Comparison of ENCODE assay signal across 22 mouse cellular contexts in genomic region chr11:67488156-67488555, GRCm38 (mm10). TPM values are rescaled to one million over a fixed set of nuclear protein-coding genes. Genes with fewer than 3 reads are reported as not detected.
DNase-seq lines count a peak whose midpoint lies in the region; ATAC-seq lines count a peak whose summit lies in the region.
"Had no signal": no experiment of that assay in that cellular context is flagged by ENCODE, and none has a peak within 500 bp of the region (broad histone marks: within the 10 kb centered on the region; RNA-seq: fewer than 3 reads in every experiment).

No protein-coding gene starts in this region.

- H3K27ac ChIP-seq in intestine, embryonic 16.5 days (ENCODE audit: low read length), result no peak overlapping the region
- no peak overlapping the region for H3K27ac ChIP-seq in midbrain, embryonic 14.5 days (replicated peaks; ENCODE audit: low read depth, low read length)
- H3K27ac ChIP-seq: embryonic facial prominence, embryonic 10.5 days; embryonic facial prominence, embryonic 12.5 days; forebrain, embryonic 12.5 days had no signal

- peak; percentile 79 for ATAC-seq in intestine, embryonic 16.5 days
- no peak for ATAC-seq in midbrain, embryonic 14.5 days (ENCODE audit: low FRiP score, low TSS enrichment)
- ATAC-seq: forebrain, embryonic 14.5 days; forebrain, embryonic 16.5 days; Patski had no signal

- no peaks in the 10 kb centered on the region for H3K36me3 ChIP-seq in intestine, embryonic 16.5 days (ENCODE audit: control insufficient read depth, insufficient read depth, low read length)
- no peaks in the 10 kb centered on the region for H3K36me3 ChIP-seq in midbrain, embryonic 14.5 days (ENCODE audit: control insufficient read depth, insufficient read depth, low read length)
- H3K36me3 ChIP-seq: embryonic facial prominence, embryonic 10.5 days; embryonic facial prominence, embryonic 12.5 days; forebrain, embryonic 12.5 days had no signal

- H3K4me3 ChIP-seq in intestine, embryonic 16.5 days (ENCODE audit: low read length), result no peak overlapping the region
- H3K4me3 ChIP-seq in midbrain, embryonic 14.5 days (replicated peaks; ENCODE audit: low read depth, low read length), result no peak overlapping the region
- H3K4me3 ChIP-seq: embryonic facial prominence, embryonic 10.5 days; embryonic facial prominence, embryonic 12.5 days; forebrain, embryonic 12.5 days had no signal

- no peaks in the 10 kb centered on the region for H3K4me1 ChIP-seq in intestine, embryonic 16.5 days (ENCODE audit: control insufficient read depth, insufficient read depth, low read length)
- H3K4me1 ChIP-seq in midbrain, embryonic 14.5 days (ENCODE audit: control insufficient read depth, insufficient read depth, low read length), result no peaks in the 10 kb centered on the region
- H3K4me1 ChIP-seq: embryonic facial prominence, embryonic 10.5 days; embryonic facial prominence, embryonic 12.5 days; forebrain, embryonic 12.5 days had no signal

- H3K27me3 ChIP-seq in intestine, embryonic 16.5 days (replicated peaks; ENCODE audit: control insufficient read depth, insufficient read depth, low read length), result no peaks in the 10 kb centered on the region
- no peaks in the 10 kb centered on the region for H3K27me3 ChIP-seq in midbrain, embryonic 14.5 days (ENCODE audit: control insufficient read depth, insufficient read depth, low read length)
- H3K27me3 ChIP-seq: embryonic facial prominence, embryonic 12.5 days; forebrain, embryonic 12.5 days had no signal

- no peak overlapping the region for H3K9ac ChIP-seq in intestine, embryonic 16.5 days (ENCODE audit: low read depth, low read length)
- H3K9ac ChIP-seq in midbrain, embryonic 14.5 days (replicated peaks; ENCODE audit: low read length), result no peak overlapping the region
- H3K9ac ChIP-seq: embryonic facial prominence, embryonic 12.5 days; forebrain, embryonic 12.5 days had no signal

- WGBS in intestine, embryonic 16.5 days, result 80% methylated on average over 12 of the region's 12 CpGs
- 89% methylated on average over 12 of the region's 12 CpGs for WGBS in midbrain, embryonic 14.5 days

- DNase-seq in 3T3-L1 (ENCODE audit: low read depth, low spot score), result peak; percentile 24
- DNase-seq in ZHBTc4 (ENCODE audit: low read depth, low spot score), result peak; percentile 15
- DNase-seq in yolk sac, embryonic 10.5 days (ENCODE audit: low spot score), result peak; percentile 48
- DNase-seq in kidney, postnatal 4 days, result no peak
- no peak for DNase-seq in spleen, postnatal 14 days (ENCODE audit: low spot score in 2 of 2)
- no peak for DNase-seq in midbrain, embryonic 14.5 days
- DNase-seq: adrenal gland, adult 2 months; adrenal gland, postnatal 10 days; adrenal gland, postnatal 25 days; cerebellum, adult 11 months; cerebellum, adult 18-20 months; cerebellum, adult 8-10 months; cerebellum, adult 9-11 months; cerebellum, postnatal 14 days had no signal

- H3K9me3 ChIP-seq in intestine, embryonic 16.5 days (ENCODE audit: control insufficient read depth, low read length), result no peaks in the 10 kb centered on the region
- H3K9me3 ChIP-seq in midbrain, embryonic 14.5 days (ENCODE audit: control insufficient read depth, low read length), result no peaks in the 10 kb centered on the region
- H3K9me3 ChIP-seq: embryonic facial prominence, embryonic 10.5 days; embryonic facial prominence, embryonic 12.5 days; forebrain, embryonic 12.5 days had no signal

- H3K4me2 ChIP-seq in intestine, embryonic 16.5 days (ENCODE audit: low read depth, low read length), result no peak overlapping the region
- no peak overlapping the region for H3K4me2 ChIP-seq in midbrain, embryonic 14.5 days (ENCODE audit: low read length)
- H3K4me2 ChIP-seq: embryonic facial prominence, embryonic 12.5 days; forebrain, embryonic 12.5 days had no signal

RNA-seq across cellular contexts. Expression of gene Gas7, which starts 32.9 kb away (rescaled TPM):
- 8.4 TPM in 2 replicates for polyA plus RNA-seq in intestine, embryonic 16.5 days (2015; fragmentation: Nextera tagmentation; extraction: Ambion mirVana)
- 15.7 and 23.8 TPM in 2 replicates for polyA plus RNA-seq in midbrain, embryonic 14.5 days (2014; fragmentation: Nextera tagmentation; extraction: Ambion mirVana)
- polyA plus RNA-seq: C2C12 had no signal

Comparison
In these comparisons a context has a peak if more than half of its experiments do, and no peak if none do; other contexts are left out.
1. DNase-seq: peak in 3T3-L1 (single experiment), ZHBTc4 (single experiment) and yolk sac, embryonic 10.5 days (single experiment); none in kidney, postnatal 4 days (0 of 2), spleen, postnatal 14 days (0 of 2) and midbrain, embryonic 14.5 days (single experiment).